Mouse (Mus musculus) lung, postnatal 10 days (tissue): ENCODE data around the gene Nwd1.
"Not testable (repeated sequence)": the region's sequence is repeated elsewhere in the genome, so short reads cannot be mapped to it uniquely, and the experiment has no call there.

Experiments used
- DNase-seq: peaks from one replicate; pipeline ENCODE4 v3.0.0; 2021

Gene Nwd1

DNA sequence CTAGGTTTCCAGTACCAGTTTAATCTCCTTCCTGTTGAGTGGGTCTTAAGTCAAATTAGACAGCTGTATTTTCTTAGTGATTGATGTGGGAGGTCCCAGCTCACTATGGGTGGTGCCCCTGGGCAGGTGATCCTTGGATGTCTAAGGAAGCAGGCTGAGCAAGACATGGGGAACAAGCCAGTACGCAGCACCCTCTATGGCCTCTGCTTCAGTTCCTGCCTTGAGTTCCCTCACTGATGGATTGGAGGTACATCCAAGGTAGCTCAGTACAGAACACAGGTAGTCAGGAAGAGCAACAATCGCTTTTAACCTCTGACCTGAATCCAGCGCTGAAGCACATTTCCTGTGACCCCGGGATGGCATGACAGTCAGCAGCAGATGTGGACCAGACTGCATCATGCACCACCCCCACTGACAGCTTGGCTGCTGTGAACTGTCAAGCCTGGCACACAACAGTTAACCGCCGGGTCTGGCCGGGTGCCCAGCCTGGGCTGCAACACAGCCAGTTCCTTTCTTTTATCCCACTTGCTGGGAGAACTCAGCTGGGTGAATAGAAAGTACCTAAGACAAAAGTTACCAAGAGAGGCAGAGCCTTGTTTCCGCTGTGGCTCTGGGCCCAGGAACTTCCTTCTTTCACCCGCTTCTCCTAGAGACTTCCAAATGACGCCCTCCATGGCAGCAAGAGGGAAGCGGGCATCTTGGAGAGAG is at the start of gene Nwd1:
Gene Nwd1 (plus strand): TSS at position 652 of the 708 bp plus-strand sequence.
- peak; percentile 92 for DNase-seq

DNA sequence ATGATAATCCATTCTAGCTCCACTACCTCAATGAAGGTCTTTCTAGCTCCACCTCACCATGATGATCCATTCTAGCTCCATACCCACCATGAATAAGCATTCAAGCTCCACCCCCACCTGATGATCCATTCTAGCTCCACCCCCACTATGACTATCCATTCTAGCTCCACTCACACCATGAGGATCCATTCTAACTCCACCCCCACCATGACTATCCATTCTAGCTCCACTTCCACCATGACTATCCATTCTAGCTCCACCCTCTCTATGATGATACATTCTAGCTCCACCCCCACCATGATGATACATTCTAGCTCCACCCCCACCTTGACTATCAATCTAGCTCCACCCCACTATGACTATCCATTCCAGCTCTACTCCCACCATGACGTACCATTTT is 3.6 kb upstream of the Nwd1 start:
- no peak for DNase-seq

DNA sequence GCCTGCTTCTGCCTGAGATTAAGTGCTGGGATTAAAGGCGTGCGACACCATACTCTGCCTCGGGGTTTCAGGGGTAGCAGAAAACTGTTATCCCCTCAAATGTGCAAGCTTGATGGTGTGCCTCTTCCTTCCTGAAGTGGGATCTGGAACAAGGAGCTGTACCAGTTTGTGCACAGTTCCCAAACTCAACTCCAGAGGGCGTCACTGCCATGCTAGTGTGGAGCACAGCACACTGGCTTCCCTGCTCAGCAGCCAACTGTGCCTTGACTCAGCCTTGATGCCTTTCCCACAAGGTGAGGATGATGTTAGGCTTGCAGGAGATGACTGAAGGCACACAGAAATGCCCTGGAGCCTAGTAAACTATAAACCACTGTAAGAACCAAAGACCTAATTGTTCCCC is 1.9 kb upstream of the Nwd1 start:
- no peak for DNase-seq

DNA sequence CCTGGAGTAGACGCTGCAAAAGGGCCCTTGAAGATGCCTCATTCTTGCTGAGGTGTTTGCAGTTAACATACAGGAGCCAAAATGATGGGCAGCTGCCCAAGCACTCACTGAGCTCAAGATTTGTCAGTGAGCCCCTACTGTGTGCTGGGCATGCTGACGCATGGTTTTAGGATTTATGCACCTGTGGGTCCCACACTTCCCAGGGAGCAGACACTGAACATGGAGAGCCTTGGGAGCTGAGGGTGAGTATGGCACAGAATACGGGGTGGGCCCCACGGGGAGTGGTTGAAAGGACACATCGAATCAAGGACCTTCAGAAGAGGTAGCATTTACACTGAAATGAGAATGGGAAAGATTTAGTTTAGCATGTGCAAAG is 245 bp downstream of the Nwd1 start:
- DNase-seq = no peak

DNA sequence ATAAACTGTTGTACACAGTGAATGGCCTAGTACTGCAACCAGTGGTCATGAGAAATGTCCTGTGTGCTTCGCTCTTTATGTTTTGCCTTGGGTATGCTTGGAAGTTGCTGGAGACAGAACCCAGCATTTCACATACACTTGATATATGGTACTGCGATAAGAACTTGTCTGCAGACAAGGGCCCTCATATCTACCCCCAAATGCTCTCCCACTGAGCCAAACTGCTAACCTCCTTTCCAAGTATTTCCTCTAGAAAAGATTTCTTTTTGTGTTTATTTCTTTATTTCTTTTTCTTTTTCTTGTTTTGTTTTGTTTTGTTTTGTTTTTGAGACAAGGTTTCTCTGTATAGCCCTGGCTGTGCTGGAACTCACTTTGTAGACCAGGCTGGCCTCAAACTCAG is 4.2 kb downstream of the Nwd1 start:
- DNase-seq = no peak

DNA sequence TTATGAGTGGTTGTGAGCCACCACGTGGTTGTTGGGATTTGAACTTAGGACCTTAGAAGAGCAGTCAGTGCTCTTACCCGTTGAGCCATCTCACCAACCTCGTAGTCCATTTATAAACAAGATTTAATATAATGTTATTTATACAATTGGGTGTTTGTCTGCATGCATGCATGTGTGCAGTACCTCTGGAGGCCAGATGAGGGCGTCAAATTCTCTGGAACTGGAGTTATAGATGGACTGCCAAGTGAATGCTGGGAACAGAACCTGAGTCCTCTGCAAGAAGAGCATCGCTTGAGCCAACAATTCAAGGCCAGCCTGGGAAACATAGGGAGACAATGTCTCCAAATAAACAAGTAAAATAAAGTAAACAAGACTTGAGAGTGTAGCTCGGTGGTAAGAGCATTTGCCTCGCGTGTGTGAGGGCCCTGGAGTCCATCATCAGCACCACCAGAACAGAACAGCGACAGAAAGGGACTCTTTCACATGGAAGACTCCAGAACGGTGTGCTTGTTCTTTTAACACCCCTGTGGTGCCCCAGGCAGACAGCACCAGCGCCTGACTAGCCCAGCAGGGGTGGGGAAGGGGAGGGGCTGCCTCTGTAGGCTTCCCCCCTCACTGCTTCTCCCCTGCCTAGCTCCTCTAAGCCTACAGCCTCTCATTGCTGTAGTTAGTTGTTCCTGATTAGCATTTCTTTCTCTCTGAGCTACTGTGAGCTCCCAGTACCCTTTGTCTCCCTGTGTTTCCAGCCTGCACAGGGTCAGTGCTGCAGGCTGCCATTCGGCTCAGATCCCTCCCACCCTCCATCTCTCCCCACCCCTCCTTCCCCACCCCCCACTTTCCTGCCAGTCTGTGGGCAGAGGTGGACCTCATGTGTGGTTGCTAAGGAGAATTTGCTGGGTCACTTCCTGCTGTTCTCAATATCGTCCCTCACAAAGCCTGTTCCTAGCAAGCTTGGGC is 8.3 kb downstream of the Nwd1 start:
- no peak for DNase-seq

DNA sequence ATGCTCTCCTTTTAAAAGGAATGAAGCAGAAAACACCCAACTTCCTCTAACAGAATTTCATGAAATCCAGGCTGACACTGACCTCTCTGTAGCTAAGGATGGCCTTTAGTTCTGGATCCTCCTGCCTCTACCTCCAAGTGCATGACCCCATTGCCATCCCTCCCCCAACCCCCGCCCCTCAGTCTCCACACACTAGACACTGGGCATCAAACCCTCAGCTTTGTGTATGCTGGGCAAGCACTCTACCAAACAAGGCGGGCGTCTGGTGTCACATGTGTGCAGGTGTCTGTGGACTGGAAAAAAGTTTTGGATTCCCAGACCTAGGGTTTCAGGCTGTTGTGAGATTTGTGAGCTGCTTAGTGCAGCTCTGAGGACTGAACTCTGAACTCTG is 9.0 kb downstream of the Nwd1 start:
- no peak for DNase-seq

DNA sequence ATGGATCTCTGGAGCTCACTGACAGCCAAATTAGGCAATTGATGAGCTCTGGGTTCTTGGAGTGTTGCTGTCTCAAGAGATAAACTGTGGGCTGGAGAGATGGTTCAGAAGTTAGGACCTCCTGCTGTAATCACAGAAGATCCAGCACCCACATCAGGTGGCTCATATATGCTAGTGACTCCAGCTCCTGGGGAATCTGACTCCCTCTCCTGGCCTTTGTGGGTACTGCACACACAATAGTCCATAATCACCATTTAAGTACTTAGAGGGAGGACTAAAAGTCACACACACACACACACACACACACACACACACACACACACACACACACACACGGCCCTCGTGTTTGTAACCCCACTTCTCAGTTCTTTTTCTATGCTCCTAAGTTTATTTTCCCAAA is 13.5 kb downstream of the Nwd1 start:
- no peak for DNase-seq

DNA sequence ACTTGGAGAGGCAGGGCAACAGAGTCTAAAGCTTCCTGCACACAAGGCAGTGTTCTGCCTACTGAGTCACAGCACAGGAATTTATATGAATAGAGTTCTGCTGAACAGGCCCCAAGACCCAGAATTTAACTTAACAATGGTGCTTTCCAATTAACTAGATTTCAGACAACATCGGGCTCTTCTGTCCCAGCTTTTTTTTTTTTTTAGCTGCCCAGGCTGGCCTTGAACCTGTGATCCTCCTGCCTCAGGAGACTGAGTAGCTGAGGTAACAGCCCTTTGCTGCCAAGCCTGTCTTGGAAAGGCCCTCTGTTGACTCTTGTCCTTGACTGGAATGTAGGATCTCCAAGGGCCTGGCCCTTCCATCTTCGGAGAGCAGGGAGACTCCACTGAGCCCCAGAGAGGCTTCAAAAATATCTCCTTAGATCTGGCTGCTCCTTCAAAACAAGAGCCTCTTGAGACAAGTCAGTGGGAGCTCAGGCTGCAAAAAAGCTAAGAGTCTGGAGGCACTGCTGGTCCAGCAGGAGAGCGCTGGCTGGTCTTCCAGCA is 17.7 kb downstream of the Nwd1 start:
- no peak for DNase-seq

DNA sequence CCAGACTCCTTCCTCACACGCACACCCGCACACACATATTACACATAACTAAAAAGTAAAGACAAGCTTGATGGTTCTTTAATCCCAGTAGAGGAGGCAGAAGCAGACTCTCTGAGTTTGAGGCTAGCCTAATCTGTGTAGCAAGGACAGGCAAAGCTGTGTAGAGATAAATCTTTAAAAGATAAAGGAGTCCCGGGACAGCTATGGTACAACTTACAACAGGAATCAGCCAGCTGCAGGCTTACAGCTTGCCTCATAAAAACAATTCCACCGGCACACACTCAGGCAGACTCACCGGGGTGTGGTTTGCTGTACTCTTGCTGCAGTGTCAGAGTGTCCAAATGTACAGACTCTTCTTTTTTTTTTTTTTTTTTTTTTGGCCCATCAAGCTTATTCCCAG is 18.2 kb downstream of the Nwd1 start:
- DNase-seq = no peak

DNA sequence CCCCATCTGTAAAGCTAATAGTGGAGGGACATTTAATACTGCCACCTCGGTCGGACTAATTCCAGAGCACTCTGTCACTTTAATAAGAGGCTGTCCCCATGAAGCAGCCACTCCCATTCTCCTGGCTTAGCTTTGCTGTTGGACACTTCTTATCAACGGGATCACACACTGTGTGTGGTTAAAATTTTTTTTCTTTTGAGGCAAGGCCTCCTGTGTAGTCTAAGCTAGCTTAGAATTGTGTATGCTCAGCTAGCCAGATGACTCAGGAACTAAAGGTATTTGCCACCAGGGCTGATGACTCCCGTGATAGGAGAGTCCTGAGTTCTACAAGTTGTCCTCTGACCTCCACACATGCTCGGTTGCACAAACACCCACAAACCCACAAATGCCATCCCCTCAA is 18.9 kb downstream of the Nwd1 start:
- DNase-seq = no peak

DNA sequence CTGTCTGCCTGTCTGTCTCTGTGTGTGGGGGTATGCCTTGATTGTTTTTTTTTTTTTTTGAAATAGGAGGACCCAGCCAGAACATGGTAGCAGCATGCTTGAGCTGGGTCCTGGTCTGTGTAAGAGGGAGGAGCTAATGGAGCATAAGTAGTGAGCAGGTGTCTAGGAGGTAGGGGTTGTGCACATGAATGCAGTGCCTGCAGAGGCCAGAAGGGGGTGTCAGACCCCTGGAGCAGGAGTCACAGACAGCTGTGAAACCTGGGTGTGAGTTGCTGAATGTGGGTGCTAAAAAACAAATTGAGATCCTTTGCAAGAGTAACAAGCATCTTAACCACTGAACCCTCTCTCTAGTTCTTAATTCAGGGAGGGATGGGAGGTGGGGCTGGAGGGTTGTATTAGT is 22.4 kb downstream of the Nwd1 start:
- no peak for DNase-seq

DNA sequence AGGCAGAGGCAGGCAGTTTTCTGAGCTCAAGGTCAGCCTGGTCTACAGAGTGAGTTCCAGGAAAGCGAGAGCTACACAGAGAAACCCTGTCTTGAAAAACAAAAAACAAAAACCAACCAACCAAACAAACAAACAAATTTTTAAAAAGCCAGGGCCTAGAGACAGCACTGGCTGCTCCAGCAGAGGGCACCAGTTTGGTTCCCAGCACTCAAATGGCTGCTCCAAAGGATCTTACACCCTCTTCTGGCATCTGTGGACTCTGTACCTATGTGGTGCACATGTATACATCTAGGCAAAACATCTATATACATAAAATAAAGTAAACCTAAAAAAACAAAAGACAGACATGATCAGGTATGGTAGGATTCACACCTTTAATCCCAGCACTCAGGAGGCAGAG is 26.3 kb downstream of the Nwd1 start:
- DNase-seq = no peak

DNA sequence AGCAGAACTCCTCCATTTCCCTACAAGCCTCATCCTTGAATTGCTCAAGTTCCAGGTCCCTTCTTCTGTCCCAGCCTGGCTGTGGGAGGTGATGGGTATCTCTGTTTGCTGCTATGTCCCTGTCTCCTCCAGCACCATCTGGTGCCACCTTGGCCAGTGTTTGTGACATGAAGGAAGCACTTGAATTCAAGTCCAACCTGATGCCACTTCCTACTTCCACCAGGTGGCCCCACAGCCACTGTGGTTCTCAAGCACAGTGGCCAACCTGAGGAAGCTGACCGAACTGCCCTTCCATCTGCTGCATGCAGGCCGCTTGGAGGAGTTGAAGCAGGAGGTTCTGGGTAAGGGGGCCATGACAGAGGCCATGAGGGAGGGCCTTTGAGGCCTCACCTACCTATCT is 27.7 kb downstream of the Nwd1 start:
- DNase-seq = no peak

DNA sequence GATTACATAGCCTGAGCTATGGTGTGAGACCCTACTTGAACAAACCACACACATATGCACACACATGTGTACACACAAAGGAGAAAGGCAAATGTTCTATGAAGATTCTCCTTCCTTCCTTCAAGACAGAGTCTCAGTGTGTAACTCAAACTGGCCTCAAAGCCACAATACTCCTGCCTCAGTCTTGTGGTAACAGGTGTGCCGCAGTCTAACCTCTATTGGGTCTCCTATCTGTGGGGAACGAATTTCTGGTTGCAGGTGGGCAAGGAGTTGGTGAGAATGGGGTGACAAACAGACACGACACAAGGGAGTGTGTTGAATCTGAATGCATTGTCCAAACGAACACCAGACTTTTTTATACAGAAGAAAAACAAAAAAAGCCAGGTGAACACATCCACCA is 29.9 kb downstream of the Nwd1 start:
- no peak for DNase-seq

DNA sequence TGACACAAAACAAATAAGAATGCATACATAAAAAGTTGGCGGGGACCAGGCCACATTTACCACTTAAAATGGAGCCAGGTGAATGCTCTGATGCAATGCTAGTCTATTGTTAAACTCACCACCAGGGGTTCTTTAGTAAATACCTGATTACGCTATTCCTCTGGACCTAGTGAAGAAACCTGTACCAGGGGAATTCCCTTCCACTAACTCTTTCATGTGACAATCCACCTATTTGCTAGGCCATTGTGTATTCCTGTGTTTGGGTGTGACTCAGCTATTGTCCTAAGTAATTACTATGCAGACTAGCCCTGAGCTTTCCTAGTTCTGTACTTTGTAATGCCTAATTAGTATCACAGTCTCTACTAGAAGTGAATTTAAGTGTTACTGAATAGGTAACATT is 30.3 kb downstream of the Nwd1 start:
- DNase-seq = not testable (repeated sequence)

DNA sequence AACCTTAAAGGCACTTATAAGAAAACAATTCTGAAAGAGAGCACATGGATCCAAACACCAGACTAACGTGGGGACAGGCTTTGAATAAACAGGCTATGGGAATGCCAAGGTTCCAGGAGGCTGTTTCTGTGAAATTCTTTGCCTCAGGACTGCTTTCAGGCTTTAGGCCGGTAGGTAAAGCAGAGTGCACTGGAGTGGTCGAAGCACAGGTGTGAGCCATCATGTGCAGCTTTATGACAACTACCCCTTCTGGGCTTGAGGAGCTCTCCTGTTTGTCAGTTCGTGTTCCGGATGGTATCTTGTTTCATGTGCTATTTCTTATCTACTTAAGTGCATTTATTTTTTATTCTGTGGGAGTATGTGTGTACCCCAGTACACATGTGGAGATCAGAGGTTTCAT is 30.8 kb downstream of the Nwd1 start:
- no peak for DNase-seq

DNA sequence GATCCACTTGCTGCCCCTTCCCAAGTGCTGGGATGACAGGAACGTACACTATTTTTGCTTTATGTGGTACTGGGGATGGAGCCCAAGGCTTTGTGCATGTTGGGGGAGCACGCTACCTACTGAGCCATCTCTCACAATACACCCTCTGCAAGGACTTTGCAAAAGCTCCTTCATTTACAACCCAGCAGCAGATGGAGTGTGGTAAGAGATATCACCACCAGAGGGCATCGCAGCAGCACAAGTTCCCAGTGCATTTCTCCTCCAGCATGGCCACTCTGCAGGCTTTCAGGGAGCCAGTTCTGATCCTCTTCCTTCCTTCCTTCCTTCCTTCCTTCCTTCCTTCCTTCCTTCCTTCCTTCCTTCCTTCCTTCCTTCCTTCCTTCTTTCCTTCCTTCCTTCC is 33.6 kb downstream of the Nwd1 start:
- peak; percentile 66 for DNase-seq

DNA sequence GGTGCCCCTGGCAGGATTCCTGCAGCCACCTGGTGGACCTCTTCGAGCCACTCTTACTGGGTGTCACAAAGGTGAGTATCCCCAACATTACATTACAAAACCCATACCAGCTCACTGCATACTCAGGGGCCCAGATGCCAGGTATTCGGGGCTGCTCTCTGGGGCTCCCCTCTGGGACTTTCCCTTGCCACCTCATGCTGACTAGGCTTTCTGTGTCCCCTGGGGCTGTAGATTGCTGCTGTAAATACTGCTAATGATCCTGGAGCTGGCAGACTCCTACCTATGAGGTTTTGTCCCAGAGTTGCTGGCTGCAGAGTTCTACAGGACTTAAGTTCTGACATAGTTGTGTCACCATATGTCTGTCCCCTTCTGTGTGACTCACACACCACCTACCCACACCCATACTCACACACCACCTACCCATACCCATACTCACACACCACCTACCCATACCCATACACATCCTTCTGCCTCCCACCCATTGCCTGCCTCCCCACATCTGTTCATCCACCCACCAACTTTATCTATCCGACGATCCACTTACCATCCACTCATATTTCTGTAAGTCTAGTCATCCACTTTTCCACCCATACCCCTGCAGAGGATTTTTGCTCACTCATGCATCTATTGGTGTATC is 35.7 kb downstream of the Nwd1 start:
- no peak for DNase-seq

DNA sequence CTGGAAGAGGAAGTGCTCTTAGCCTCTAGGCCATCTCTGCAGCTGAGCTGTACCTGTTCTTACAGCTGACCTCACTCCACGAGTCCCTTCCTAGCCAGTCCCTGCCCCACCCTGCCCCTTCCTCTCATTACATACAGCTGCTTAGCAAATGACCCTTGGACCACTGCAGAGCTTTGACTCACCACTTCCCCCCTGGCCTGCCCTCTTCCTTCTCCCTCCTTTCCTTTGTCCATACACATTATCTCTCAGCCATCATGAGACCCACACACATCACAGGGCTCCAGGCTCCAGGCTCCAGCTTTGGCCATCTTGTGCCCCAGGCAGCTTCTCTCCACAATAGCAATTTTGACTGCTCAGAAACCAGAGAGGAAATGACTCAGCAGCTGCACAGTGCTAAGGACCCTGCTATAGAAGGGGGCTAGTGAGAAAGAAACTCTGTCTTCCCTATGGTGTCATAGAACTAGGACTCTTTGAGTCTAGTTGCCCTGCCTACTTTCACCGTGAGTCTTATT is 36.6 kb downstream of the Nwd1 start:
- no peak for DNase-seq

DNA sequence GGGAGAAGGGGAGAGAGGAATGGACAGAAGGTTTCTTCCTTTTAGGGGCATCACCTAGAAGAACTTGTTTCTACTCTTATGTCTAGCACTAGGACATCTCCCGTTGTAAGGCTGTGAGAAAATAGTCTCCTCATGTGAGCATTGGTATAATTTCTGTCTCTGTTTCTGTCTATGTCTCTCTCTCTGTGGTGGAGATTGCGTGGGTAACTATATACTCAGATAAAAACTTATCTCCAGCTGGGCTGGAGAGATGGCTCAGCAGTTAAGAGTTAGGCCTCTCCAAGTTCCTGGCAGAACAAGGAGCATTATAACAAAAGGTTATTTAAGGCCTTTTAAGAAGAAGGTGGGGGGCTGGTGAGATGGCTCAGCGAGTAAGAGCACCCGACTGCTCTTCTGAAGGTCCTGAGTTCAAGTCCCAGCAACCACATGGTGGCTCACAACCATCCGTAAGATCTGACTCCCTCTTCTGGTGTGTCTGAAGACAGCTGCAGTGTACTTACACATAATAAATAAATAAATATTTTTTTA is 37.1 kb downstream of the Nwd1 start:
- DNase-seq = not testable (repeated sequence)

DNA sequence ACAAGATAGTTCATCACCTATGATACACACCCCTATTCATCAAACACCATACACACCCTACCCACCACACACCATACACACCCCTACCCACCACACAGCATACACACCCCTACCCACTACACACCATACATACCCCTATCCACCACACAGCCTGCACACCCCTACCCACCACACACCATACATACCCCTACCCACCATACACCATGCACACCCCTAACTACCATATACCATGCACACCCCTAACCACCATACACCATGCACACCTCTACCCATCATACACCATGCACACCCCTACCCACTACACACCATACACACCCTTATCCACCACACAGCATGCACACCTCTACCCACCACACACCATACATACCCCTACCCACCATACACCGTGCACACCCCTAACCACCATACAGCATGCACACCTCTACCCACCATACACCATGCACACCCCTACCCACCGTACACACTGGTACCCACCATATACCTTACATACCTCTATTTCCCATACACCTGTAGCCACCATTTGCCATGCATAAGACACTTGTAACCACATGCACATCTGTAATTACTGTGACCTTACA is 51.9 kb downstream of the Nwd1 start:
- no peak for DNase-seq

DNA sequence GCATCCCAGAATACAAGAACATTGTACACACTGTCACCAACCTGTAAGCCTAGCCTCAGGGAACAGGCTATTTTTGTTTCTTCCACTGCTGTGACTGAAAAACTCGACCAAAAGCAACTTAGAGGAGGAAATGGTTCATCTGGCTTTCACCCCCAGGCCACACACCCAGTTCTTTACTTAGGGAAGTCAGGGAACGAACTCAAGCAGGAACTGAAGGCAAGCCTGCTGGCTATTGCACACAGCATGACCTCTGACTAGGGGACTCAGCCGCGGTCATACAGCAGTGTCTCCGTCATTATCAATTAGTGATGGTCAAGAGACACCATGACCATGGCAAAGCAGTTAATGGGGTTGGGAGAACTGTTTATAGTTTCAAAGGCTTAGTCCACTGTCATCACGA is 66.1 kb downstream of the Nwd1 start:
- no peak for DNase-seq
